Mouse (Mus musculus): Measurements from ENCODE around the gene Cbx6. TPM values are rescaled to one million over a fixed set of nuclear protein-coding genes. Genes with fewer than 3 reads are reported as not detected.
A peak's percentile ranks its signal among the peaks of the same experiment; 100 is the strongest.

The Cbx6 gene
- polyA plus RNA-seq, 1 experiment from 2014 or later, result 18.9 TPM

DNA sequence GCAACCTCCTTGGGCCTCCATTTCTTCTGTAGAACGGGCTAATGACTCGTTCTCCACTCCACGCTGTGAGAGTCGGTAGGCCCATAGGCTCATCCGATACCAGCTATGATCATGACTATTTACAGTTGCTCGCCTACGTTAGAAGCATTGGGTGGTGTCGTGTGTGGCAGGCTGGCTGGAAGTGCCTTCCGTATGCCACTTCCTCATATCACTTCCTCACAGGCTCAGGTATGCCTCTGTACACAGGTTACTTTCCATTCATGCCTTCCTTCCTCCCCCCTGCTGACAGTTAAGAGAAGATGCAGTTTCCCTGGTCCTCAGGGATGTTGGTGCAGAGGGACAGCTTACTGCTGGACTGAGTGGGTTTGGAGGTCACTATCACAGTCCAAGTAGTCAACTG, 41.4 kb downstream of the Cbx6 start:
- peaks cover 10% of the 10 kb centered on the region; the same call in 1 of the 2 replicates for H3K4me1 ChIP-seq
- no peak for DNase-seq (ENCODE audit: low spot score)
- peaks cover 92% of the 10 kb centered on the region for H3K27me3 ChIP-seq (ENCODE audit: insufficient read depth, poor library complexity, severe bottlenecking)
- H3K4me3 ChIP-seq, result no peak overlapping the region
- no peak overlapping the region for H3K27ac ChIP-seq
- no peaks in the 10 kb centered on the region for H3K9me3 ChIP-seq
- WGBS, result 90% methylated on average over 9 of the region's 9 CpGs
- H3K36me3 ChIP-seq, result no peaks in the 10 kb centered on the region

DNA sequence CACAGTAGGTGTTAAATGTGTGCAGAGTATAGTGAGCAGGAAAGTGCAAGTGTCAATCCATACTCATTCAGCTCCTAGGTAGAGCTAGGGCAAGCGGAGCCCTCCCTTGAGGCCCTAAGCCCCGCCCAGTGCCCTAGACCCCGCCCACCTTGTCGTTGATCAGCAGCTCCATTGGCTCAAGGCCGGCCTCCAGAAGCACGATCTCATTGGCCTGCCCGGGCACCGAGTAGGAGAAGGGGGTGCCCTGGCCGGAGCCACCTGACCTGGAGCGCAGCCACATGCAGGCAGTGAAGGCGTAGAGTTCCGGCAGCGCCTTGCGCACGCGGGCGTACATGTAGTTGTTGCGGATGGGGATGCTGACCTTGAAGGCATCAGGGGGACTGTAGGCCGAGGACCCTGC, 42.0 kb downstream of the Cbx6 start:
- DNase-seq (ENCODE audit: low spot score), result peak; percentile 76

DNA sequence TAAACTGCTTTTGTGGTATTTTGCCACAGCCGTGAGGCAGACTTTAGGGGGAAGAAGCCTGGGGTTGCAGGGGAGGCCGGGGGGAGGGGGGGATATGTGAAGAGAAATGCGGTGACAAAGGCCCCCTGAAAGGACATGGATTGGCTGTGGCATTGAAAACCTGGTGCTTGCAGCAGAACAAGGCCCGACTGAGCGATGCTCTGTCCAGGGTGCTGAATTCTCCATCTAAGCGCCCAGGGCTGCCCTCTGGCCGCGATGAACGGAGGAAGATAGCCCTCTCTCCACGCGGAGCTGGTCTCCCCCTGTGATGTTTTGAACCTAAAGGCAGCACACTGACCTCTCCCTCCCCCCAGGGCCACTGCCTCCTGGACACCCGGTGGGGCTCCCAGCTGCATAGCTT, 43.0 kb downstream of the Cbx6 start:
- peaks cover 89% of the 10 kb centered on the region for H3K27me3 ChIP-seq (ENCODE audit: insufficient read depth, poor library complexity, severe bottlenecking)
- H3K4me1 ChIP-seq, result peaks cover 11% of the 10 kb centered on the region; the same call in 1 of the 2 replicates
- WGBS, result 4% methylated on average over 12 of the region's 12 CpGs
- no peaks in the 10 kb centered on the region for H3K9me3 ChIP-seq
- H3K4me3 ChIP-seq, result no peak overlapping the region
- peak; percentile 84 for DNase-seq (ENCODE audit: low spot score)
- H3K36me3 ChIP-seq, result no peaks in the 10 kb centered on the region
- no peak overlapping the region for H3K27ac ChIP-seq

More for the DNA sequence above, 42.0 kb downstream of the Cbx6 start:
- H3K4me1 ChIP-seq, result peaks cover 10% of the 10 kb centered on the region; the same call in 1 of the 2 replicates
- no peak overlapping the region for H3K27ac ChIP-seq
- peaks cover 89% of the 10 kb centered on the region for H3K27me3 ChIP-seq (ENCODE audit: insufficient read depth, poor library complexity, severe bottlenecking)
- no peaks in the 10 kb centered on the region for H3K36me3 ChIP-seq
- no peak overlapping the region for H3K4me3 ChIP-seq
- H3K9me3 ChIP-seq, result no peaks in the 10 kb centered on the region
- WGBS, result 20% methylated on average over 19 of the region's 19 CpGs

DNA sequence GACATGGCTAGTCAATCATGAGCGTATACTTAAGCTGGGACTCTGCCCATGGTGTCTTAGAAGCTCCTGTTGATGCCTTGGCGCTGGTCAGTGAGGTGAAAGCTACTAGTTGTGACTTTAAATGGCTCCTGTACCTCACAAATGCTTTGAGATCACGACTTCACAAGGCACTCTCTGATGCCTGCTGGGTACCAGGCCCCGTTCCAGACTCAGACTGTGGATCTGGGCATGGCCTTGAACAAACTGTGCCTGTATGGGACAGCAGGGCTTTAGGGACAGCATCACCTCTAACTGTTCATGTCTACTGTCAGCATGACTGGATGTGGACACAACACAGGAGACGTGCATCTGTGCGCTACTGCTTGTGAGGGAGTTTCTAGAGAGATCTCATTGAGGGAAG, 43.6 kb downstream of the Cbx6 start:
- Histone ChIP-seq H3K27me3 (ENCODE audit: insufficient read depth, poor library complexity, severe bottlenecking) (peaks cover 88% of the 10 kb centered on the region), H3K4me1 (peaks cover 13% of the 10 kb centered on the region; the same call in 1 of the 2 replicates), H3K4me3 (no peak overlapping the region), H3K27ac (no peak overlapping the region), H3K9me3 (no peaks in the 10 kb centered on the region), H3K36me3 (no peaks in the 10 kb centered on the region)
- DNase-seq (ENCODE audit: low spot score), result no peak
- WGBS, result 85% methylated on average over 6 of the region's 6 CpGs

DNA sequence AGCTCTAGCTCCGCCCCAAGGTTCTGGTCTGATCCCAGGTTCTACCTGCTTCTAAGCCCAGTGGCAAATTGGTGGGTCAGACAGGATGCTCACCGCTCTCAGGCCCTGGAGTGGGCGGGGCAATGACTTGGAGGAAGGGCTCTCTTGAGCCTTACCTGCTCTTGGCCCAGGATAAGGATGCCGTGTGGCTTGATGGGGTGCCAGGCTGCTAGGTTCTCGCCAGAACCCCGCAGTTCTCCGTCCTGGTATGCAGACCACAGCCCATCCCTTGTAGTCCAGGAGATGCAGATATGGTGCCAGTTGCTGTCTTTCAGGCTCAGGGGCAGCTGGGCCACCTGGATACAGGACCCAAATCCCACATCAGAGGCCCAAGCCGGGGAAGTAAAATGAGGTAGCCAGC, 44.4 kb downstream of the Cbx6 start:
- WGBS, result 35% methylated on average over 8 of the region's 8 CpGs
- DNase-seq (ENCODE audit: low spot score), result no peak

DNA sequence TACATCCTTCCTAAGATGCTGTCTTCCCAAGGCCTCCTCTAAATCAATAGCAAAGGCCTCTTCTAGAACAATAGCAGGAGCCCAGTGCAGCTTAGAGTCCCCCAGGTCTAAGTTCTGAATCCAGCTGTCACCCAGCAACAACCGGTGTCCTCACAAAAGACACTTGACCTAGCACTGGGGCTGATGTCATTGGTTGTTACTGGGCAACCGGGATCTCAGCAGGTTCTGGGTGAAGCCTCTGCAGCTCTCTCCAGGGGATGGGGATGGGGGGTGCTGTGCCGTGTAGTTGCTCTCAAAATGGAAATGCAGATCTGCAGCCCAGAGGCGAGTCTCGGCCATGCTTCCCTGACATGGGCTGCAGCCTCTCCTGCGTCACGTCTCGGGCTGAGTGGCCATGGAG, 46.7 kb downstream of the Cbx6 start:
- 67% methylated on average over 8 of the region's 8 CpGs for WGBS
- H3K9me3 ChIP-seq, result no peaks in the 10 kb centered on the region
- DNase-seq (ENCODE audit: low spot score), result no peak
- no peak overlapping the region for H3K4me3 ChIP-seq
- H3K27me3 ChIP-seq (ENCODE audit: insufficient read depth, poor library complexity, severe bottlenecking), result peaks cover 71% of the 10 kb centered on the region
- peaks cover 6% of the 10 kb centered on the region; the same call in 1 of the 2 replicates for H3K4me1 ChIP-seq
- H3K27ac ChIP-seq, result no peak overlapping the region
- no peaks in the 10 kb centered on the region for H3K36me3 ChIP-seq

More for the DNA sequence above, 44.4 kb downstream of the Cbx6 start:
- Histone ChIP-seq H3K36me3 (no peaks in the 10 kb centered on the region), H3K4me1 (peaks cover 13% of the 10 kb centered on the region; the same call in 1 of the 2 replicates), H3K27ac (no peak overlapping the region), H3K27me3 (ENCODE audit: insufficient read depth, poor library complexity, severe bottlenecking) (peaks cover 87% of the 10 kb centered on the region), H3K4me3 (no peak overlapping the region), H3K9me3 (no peaks in the 10 kb centered on the region)

DNA sequence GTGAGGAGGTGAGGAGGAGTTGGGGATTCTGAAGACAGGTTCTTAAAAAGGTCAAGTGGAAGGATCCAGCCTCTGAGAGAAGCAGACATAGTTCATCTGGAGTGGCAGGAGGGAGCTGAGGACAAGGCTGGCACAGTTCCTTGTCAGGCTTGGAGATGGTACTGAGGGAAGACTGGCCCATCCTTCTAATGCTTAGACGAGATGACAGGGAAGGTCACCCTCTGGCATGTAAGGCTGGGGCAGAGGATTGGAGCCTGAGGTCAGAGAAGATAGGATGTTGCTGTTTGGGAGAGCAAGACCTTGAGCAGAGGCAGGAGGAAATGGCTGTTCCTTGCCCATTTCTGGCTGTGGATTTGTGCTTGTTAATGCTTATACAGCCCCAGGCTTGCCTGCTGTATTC, 49.4 kb downstream of the Cbx6 start:
- 48% methylated on average over 1 of the region's 1 CpGs for WGBS
- Histone ChIP-seq H3K4me3 (no peak overlapping the region), H3K27ac (no peak overlapping the region), H3K36me3 (no peaks in the 10 kb centered on the region), H3K4me1 (peaks cover 2% of the 10 kb centered on the region; the same call in 1 of the 2 replicates), H3K9me3 (no peaks in the 10 kb centered on the region), H3K27me3 (ENCODE audit: insufficient read depth, poor library complexity, severe bottlenecking) (peaks cover 46% of the 10 kb centered on the region)
- DNase-seq (ENCODE audit: low spot score), result no peak

DNA sequence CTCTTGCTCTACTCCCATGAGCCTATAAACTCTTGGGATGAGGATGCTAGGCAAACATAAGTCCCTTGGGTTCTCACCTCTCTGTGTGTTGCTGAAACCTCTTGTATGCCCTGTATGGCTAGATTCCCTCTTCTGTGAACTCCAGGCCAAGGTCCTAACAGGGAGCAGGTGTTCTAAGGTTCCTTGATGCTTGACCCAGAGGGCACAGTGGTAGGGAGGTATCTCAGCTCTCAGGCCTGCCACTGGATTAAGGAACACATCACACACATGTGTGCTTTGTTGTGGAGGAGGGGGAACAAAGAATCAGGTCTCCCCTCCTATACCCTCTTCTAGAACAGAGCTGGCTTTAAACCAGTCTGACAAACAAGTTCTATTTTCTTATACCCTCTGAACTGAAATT, 56.7 kb downstream of the Cbx6 start, which contains the start of gene Dnal4:
Gene Dnal4, minus strand, starts transcription at position 101 of the 400 bp plus-strand sequence.
- no peaks in the 10 kb centered on the region for H3K27me3 ChIP-seq (ENCODE audit: insufficient read depth, poor library complexity, severe bottlenecking)
- H3K27ac ChIP-seq, result no peak within 1 kb of the TSS
- H3K36me3 ChIP-seq, result no peaks in the 10 kb centered on the region
- peaks cover 14% of the 10 kb centered on the region for H3K4me1 ChIP-seq
- no peak for DNase-seq (ENCODE audit: low spot score)
- no peak within 1 kb of the TSS for H3K4me3 ChIP-seq
- H3K9me3 ChIP-seq, result no peaks in the 10 kb centered on the region

DNA sequence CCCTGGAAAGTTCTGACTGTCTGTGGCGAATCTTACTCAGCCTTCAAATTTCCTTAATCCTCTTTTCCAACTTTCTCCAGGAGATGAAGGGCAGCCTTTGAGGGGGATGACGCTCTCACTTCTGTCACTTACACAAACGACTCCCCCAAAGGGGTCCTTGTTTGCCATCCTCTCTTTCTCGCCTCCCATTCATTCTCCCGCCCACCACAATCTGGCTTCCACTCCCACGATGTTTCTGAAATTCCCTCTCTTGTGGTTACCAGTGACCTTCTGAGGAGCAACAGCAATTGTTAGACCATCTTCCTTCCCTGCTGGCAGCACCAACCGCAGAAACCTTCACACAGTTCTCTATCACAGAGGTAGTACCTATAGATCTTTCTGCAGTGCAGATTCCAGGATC, 58.8 kb downstream of the Cbx6 start:
- Histone ChIP-seq H3K36me3 (no peaks in the 10 kb centered on the region), H3K9me3 (no peaks in the 10 kb centered on the region), H3K27me3 (ENCODE audit: insufficient read depth, poor library complexity, severe bottlenecking) (no peaks in the 10 kb centered on the region), H3K27ac (no peak overlapping the region), H3K4me1 (peaks cover 14% of the 10 kb centered on the region), H3K4me3 (no peak overlapping the region)
- WGBS, result 58% methylated on average over 7 of the region's 7 CpGs
- DNase-seq (ENCODE audit: low spot score), result no peak

DNA sequence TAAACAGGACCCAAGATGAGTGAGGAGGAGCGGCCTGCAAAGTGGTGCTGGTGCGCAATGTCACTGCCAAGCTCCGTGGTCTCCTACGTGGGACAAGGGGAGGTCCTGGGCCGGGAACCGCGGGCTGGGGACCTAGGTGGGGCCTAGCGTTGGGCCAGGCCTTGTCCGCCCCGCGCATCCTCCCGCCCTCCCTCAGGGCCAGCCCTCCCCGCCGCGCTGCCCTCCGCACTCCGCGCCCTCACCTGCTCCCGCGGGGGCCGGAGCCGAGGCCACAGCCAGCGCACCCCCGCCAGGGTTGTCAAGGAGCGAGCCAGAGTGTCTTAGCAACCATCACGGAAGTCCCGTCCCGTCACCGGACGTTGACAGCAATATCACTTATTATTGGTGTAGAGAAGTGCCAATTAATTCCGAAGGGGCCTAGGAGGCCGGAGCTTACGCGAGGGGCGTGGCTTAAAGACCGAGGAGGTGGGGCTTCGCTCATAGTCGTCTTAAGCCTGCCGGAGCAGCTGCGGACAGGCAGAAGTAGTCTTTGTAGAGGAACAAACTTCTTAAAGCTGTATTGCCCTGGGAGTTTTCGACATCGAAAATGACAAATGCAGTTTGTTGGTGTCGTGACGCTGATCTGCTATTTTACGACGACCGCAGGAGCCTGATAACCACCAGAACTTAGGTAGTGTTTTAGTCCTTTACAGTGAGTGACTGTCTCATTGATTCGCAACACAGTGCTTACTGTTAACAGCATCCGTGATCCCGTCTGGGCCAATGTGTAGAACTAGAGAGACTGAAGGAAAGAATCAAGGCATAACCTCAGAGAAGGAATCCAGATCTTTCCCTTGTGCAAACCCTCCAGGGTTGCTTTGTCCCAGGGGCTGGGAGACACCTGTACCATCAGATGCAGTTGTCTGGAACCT, 60.1 kb downstream of the Cbx6 start:
- Histone ChIP-seq H3K4me3 (peak overlapping the region; percentile 91), H3K9me3 (no peaks in the 10 kb centered on the region), H3K27me3 (ENCODE audit: insufficient read depth, poor library complexity, severe bottlenecking) (no peaks in the 10 kb centered on the region), H3K4me1 (peaks cover 14% of the 10 kb centered on the region), H3K36me3 (no peaks in the 10 kb centered on the region), H3K27ac (peak overlapping the region; percentile 90)
- WGBS, result 1% methylated on average over 49 of the region's 50 CpGs
- DNase-seq (ENCODE audit: low spot score), result peak; percentile 98

Other genes starting within 250 kb of the Cbx6 start
- 1.2 and 1.5 TPM in 2 replicates for gene Dmc1, start 229.6 kb downstream of the Cbx6 start, polyA plus RNA-seq (2016; fragmentation: Nextera tagmentation; extraction: Ambion mirVana)
- gene Fam227a, start 175.7 kb downstream of the Cbx6 start, polyA plus RNA-seq (2016; fragmentation: Nextera tagmentation; extraction: Ambion mirVana), result 0.55 and 1.1 TPM in 2 replicates
- 42.9 and 48.9 TPM in 2 replicates for gene Cby1, start 175.5 kb downstream of the Cbx6 start, polyA plus RNA-seq (2016; fragmentation: Nextera tagmentation; extraction: Ambion mirVana)
- 258 and 286 TPM in 2 replicates for gene Tomm22, start 163.8 kb downstream of the Cbx6 start, polyA plus RNA-seq (2016; fragmentation: Nextera tagmentation; extraction: Ambion mirVana)
- 18.4 and 21.0 TPM in 2 replicates for gene Josd1, start 146.8 kb downstream of the Cbx6 start, polyA plus RNA-seq (2016; fragmentation: Nextera tagmentation; extraction: Ambion mirVana)
- gene Gtpbp1, start 143.8 kb downstream of the Cbx6 start, polyA plus RNA-seq (2016; fragmentation: Nextera tagmentation; extraction: Ambion mirVana), result 38.1 and 38.3 TPM in 2 replicates
- 2.4 and 2.9 TPM in 2 replicates for gene Sun2, start 92.2 kb downstream of the Cbx6 start, polyA plus RNA-seq (2016; fragmentation: Nextera tagmentation; extraction: Ambion mirVana)
- gene Dnal4, start 56.8 kb downstream of the Cbx6 start, polyA plus RNA-seq (2016; fragmentation: Nextera tagmentation; extraction: Ambion mirVana), result 37.3 and 48.0 TPM in 2 replicates
- gene Nptxr, start 29.9 kb downstream of the Cbx6 start, polyA plus RNA-seq (2016; fragmentation: Nextera tagmentation; extraction: Ambion mirVana), result 1.1 and 1.2 TPM in 2 replicates
- not detected in 2 replicates for gene Npcd, start 451 bp downstream of the Cbx6 start, polyA plus RNA-seq (2016; fragmentation: Nextera tagmentation; extraction: Ambion mirVana)
- gene Apobec3, start 57.0 kb upstream of the Cbx6 start, polyA plus RNA-seq (2016; fragmentation: Nextera tagmentation; extraction: Ambion mirVana), result 9.5 and 10.2 TPM in 2 replicates
- gene Cbx7, start 136.4 kb upstream of the Cbx6 start, polyA plus RNA-seq (2016; fragmentation: Nextera tagmentation; extraction: Ambion mirVana), result 0.82 and 1.0 TPM in 2 replicates
- 0.95 and 1.9 TPM in 2 replicates for gene Pdgfb, start 180.3 kb upstream of the Cbx6 start, polyA plus RNA-seq (2016; fragmentation: Nextera tagmentation; extraction: Ambion mirVana)